Mouse (Mus musculus) heart, postnatal 0 days (tissue): Measurements from ENCODE around the gene Pde4d. TPM values are rescaled to one million over a fixed set of nuclear protein-coding genes. Genes with fewer than 3 reads are reported as not detected.
A peak's percentile ranks its signal among the peaks of the same experiment; 100 is the strongest.

Experiments used
- ATAC-seq: fragments of 200-750 bp; cut with Nextera tagmentation; 2 replicates; pipeline ENCODE4 v1.8.0; 2017; ENCODE audit warnings: low read depth, moderate number of reproducible peaks, moderate library complexity; ENCODE audit not compliant: insufficient read depth
- DNase-seq: peaks from one replicate; pipeline ENCODE4 v3.0.0-alpha.2; 2016; ENCODE audit warnings: low spot score
- H3K27ac ChIP-seq: fragments of 300-500 bp; sonication (generic); 2 replicates; pipeline ENCODE4 v1.5.1; 2014; ENCODE audit warnings: low read depth, mild to moderate bottlenecking
- H3K27me3 ChIP-seq: fragments of 300-500 bp; sonication (generic); 2 replicates; pipeline ENCODE4 v1.6.1; 2014; ENCODE audit warnings: low read length, mixed read lengths; ENCODE audit not compliant: control insufficient read depth, insufficient read depth
- H3K36me3 ChIP-seq: fragments of 300-500 bp; sonication (generic); replicated peaks from 2 replicates; pipeline ENCODE4 v1.6.1; 2014; ENCODE audit warnings: low read length, mixed read lengths; ENCODE audit not compliant: control insufficient read depth, insufficient read depth
- H3K4me1 ChIP-seq: fragments of 300-500 bp; sonication (generic); 2 replicates; pipeline ENCODE4 v1.6.1; 2014; ENCODE audit warnings: antibody characterized with exemption; ENCODE audit not compliant: control insufficient read depth, insufficient read depth
- H3K4me2 ChIP-seq: fragments of 300-500 bp; sonication (generic); 2 replicates; pipeline ENCODE4 v1.6.1; 2014; ENCODE audit warnings: low read depth, mild to moderate bottlenecking, low read length, moderate library complexity
- H3K4me3 ChIP-seq: fragments of 300-500 bp; sonication (generic); 2 replicates; pipeline ENCODE4 v1.5.1; 2014; ENCODE audit warnings: low read depth, low read length
- H3K9ac ChIP-seq: fragments of 300-500 bp; sonication (generic); replicated peaks from 2 replicates; pipeline ENCODE4 v1.6.1; 2014; ENCODE audit warnings: low read depth, low read length, mixed read lengths
- H3K9me3 ChIP-seq: fragments of 300-500 bp; sonication (generic); replicated peaks from 2 replicates; pipeline ENCODE4 v1.6.1; 2016; ENCODE audit warnings: low read length; ENCODE audit not compliant: control insufficient read depth
- CTCF ChIP-seq: IDR thresholded peaks from 2 replicates; pipeline ENCODE4 v1.5.1; 2016; ENCODE audit warnings: antibody characterized with exemption, control low read depth, low read depth
- EP300 ChIP-seq: IDR thresholded peaks from 2 replicates; pipeline ENCODE4 v1.6.1; 2016; ENCODE audit warnings: antibody characterized with exemption, low read depth
- WGBS: fragments of 180-500 bp; shearing (Covaris S2); extraction: QIAGEN DNeasy Blood & Tissue Kit; methylation state at CpG from one replicate; pipeline ENCODE4 v1.1.7; 2014; 5-methylcytosine and 5-hydroxymethylcytosine counted together
- polyA plus RNA-seq: library from polyadenylated mRNA; unstranded; fragments of >200 nt; fragmentation: Nextera tagmentation; extraction: Ambion mirVana; gene quantifications from 2 replicates; pipeline ENCODE4 v1.2.1, GENCODE M21; 2015
- total RNA-seq: library from RNA; depleted of rRNA; stranded (reverse); fragments of >200 nt; gene quantifications from 2 replicates; pipeline ENCODE4 v1.2.3, GENCODE M21; 2014; ENCODE audit warnings: low replicate concordance

Gene Pde4d
- total and polyA plus RNA-seq, 2 experiments from 2014 or later = 21.9 to 58.0 TPM

DNA sequence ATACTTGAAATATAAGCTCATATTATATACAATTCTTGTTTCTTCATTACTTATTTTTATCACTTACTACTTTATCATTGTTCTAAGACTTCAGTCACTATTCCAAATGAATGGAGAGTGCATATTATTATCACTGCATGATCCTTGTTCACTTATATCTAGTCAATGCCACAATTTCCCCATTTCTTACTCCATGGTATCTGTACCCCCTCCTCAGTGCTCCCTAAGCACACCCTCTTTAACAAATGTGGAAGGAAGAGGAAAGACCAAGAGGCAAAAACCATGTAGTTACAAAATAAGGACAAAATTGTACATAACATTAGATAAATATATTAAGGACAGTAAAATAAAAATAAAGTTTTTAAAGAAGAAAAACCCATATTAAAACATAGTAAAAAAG lies 216.8 kb downstream of the Pde4d start:
- Histone ChIP-seq H3K36me3 (no peaks in the 10 kb centered on the region), H3K9ac (no peak overlapping the region), H3K4me2 (no peak overlapping the region), H3K4me3 (no peak overlapping the region), H3K4me1 (no peaks in the 10 kb centered on the region), H3K27ac (no peak overlapping the region), H3K9me3 (no peaks in the 10 kb centered on the region), H3K27me3 (no peaks in the 10 kb centered on the region)
- TF ChIP-seq EP300 (no peak), CTCF (no peak)
- DNase-seq = no peak
- ATAC-seq = no peak

GRCm38 (mm10) chr13:108667077-108667476 lies 217.3 kb downstream of the Pde4d start:
- no peaks in the 10 kb centered on the region for H3K9me3 ChIP-seq
- TF ChIP-seq CTCF = no peak
- TF ChIP-seq EP300 = no peak
- no peaks in the 10 kb centered on the region for H3K4me1 ChIP-seq
- H3K4me2 ChIP-seq = no peak overlapping the region
- no peak for DNase-seq
- no peak for ATAC-seq
- H3K9ac ChIP-seq = no peak overlapping the region
- H3K4me3 ChIP-seq = no peak overlapping the region
- no peaks in the 10 kb centered on the region for H3K27me3 ChIP-seq
- no peak overlapping the region for H3K27ac ChIP-seq
- 88% methylated on average over 1 of the region's 1 CpGs for WGBS
- H3K36me3 ChIP-seq = no peaks in the 10 kb centered on the region

- H3K9ac ChIP-seq = no peak overlapping the region
- no peaks in the 10 kb centered on the region for H3K4me1 ChIP-seq
- no peak overlapping the region for H3K27ac ChIP-seq
- ATAC-seq (no peak), DNase-seq (no peak)
- no peaks in the 10 kb centered on the region for H3K9me3 ChIP-seq
- TF ChIP-seq EP300 (no peak), CTCF (no peak)
- no peak overlapping the region for H3K4me3 ChIP-seq
- no peaks in the 10 kb centered on the region for H3K27me3 ChIP-seq
- no peaks in the 10 kb centered on the region for H3K36me3 ChIP-seq
- no peak overlapping the region for H3K4me2 ChIP-seq
These were observed 227.3 kb downstream of the Pde4d start for GRCm38 (mm10) chr13:108677056-108677455.

DNA sequence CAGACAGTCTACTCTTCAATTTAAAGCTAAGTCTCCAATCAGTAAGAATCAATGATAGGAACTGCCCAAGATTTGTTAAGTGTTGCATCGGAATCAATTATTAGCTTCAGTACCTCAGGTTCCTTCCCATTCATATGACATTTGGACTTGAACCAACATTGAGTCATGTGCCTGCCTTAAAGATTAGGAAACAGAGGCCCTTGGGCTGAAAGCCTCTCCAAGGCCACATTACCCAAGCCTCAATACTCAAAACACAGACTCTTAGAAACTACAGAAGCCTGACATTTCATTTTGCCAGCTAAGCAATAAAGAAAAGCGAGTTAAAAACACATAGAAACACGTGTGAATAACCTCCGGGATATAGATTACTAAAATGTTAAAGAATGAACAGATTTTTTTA lies 233.3 kb downstream of the Pde4d start:
- Histone ChIP-seq H3K9me3 (no peaks in the 10 kb centered on the region), H3K27ac (no peak overlapping the region), H3K4me2 (no peak overlapping the region), H3K27me3 (no peaks in the 10 kb centered on the region), H3K4me1 (peaks cover 21% of the 10 kb centered on the region), H3K9ac (no peak overlapping the region), H3K36me3 (no peaks in the 10 kb centered on the region), H3K4me3 (no peak overlapping the region)
- no peak for TF ChIP-seq EP300
- no peak for DNase-seq
- no peak for ATAC-seq
- WGBS = 84% methylated on average over 4 of the region's 4 CpGs

- DNase-seq (peak; percentile 38), ATAC-seq (peak; percentile 62)
- peak overlapping the region; percentile 6 for H3K4me2 ChIP-seq
These were observed 236.1 kb downstream of the Pde4d start for GRCm38 (mm10) chr13:108685817-108686216.

GRCm38 (mm10) chr13:108686262-108686661 lies 236.5 kb downstream of the Pde4d start:
- H3K27ac ChIP-seq = no peak overlapping the region
- no peak overlapping the region for H3K9ac ChIP-seq
- no peaks in the 10 kb centered on the region for H3K9me3 ChIP-seq
- 13% methylated on average over 2 of the region's 2 CpGs for WGBS
- peak overlapping the region; percentile 6 for H3K4me2 ChIP-seq
- ATAC-seq (no peak), DNase-seq (no peak)
- no peaks in the 10 kb centered on the region for H3K36me3 ChIP-seq
- H3K27me3 ChIP-seq = no peaks in the 10 kb centered on the region
- H3K4me1 ChIP-seq = peaks cover 31% of the 10 kb centered on the region
- TF ChIP-seq EP300 = no peak
- no peak for TF ChIP-seq CTCF
- H3K4me3 ChIP-seq = no peak overlapping the region

More at GRCm38 (mm10) chr13:108685817-108686216, 236.1 kb downstream of the Pde4d start:
- no peaks in the 10 kb centered on the region for H3K27me3 ChIP-seq
- 33% methylated on average over 7 of the region's 7 CpGs for WGBS
- no peak overlapping the region for H3K9ac ChIP-seq
- H3K36me3 ChIP-seq = no peaks in the 10 kb centered on the region
- peak overlapping the region; percentile 27; the same call in 1 of the 2 replicates for H3K27ac ChIP-seq
- H3K4me1 ChIP-seq = peaks cover 31% of the 10 kb centered on the region
- no peaks in the 10 kb centered on the region for H3K9me3 ChIP-seq
- no peak overlapping the region for H3K4me3 ChIP-seq
- TF ChIP-seq EP300 = no peak
- TF ChIP-seq CTCF = no peak
